Mouse (Mus musculus) olfactory bulb, adult 2 months (tissue): ENCODE results near the gene Kank2.

Experiments
- CTCF ChIP-seq: fragments of 200-500 bp; IDR thresholded peaks from 2 replicates; pipeline ENCODE4 v1.5.1; 2012; ENCODE audit warnings: low read depth, mild to moderate bottlenecking, low read length, moderate library complexity; ENCODE audit not compliant: insufficient read depth
- POLR2A ChIP-seq: fragments of 200-500 bp; IDR thresholded peaks from 2 replicates; pipeline ENCODE4 v1.6.1; 2012; ENCODE audit warnings: mild to moderate bottlenecking, low read depth, low read length, moderate library complexity; ENCODE audit not compliant: insufficient read depth

DNA sequence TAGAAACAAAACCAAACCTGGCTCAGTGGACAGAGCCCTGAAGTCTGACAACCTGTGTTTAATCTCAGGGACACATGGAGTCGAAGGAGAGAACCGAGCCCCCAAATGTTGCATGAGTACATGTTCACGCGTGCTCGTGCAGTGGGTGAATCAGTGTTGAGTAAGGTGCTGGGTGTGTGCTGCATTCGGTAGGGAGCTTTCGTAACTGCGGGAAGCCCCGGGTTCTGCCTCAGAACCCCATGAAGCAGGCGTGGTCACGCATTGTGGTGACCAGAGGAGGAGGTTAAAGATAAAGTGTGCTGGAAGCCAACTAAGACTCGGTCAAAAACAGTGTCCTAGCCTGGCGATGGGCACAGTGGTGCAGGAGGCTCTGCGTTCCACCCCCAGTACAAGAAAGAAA is 58.1 kb downstream of the Kank2 start:
- TF ChIP-seq POLR2A: no peak
- TF ChIP-seq CTCF: no peak
